Mouse (Mus musculus): ENCODE measurements around the gene Gm15107. TPM values are rescaled to one million over a fixed set of nuclear protein-coding genes. Genes with fewer than 3 reads are reported as not detected.
"Not testable (repeated sequence)": the region's sequence is repeated elsewhere in the genome, so short reads cannot be mapped to it uniquely, and the experiment has no call there.

Gm15107 gene
- polyA plus RNA-seq (2015; fragmentation: Nextera tagmentation; extraction: Ambion mirVana) = not detected in 2 replicates

DNA sequence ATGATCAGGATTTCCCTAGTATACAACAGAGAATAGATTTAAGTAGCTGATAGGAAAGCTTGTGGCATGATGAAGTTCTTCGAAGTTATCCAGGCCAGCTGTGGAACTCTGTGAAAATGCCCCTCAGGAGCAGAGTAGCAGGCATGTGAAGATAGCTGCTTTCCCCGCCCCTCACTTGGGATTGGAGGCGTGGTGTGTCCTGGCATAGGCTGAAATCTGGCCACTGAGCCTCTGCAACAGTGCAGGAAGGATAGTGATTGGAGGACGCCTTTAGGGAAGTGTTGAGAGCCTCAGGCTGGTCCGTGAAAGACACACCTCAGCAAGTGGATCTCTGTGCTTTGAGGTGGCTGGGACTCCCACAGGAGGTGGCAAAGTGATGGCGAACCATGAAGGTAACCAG, at the start of gene Gm15107:
Gene Gm15107 (plus strand): TSS at position 301 of the 400 bp plus-strand sequence.
- not testable (repeated sequence) for H3K4me1 ChIP-seq; H3K36me3 ChIP-seq; H3K9ac ChIP-seq; ATAC-seq (ENCODE audit: borderline replicate concordance, extremely low read depth, low FRiP score, low TSS enrichment); H3K4me2 ChIP-seq; H3K27me3 ChIP-seq; H3K4me3 ChIP-seq; H3K9me3 ChIP-seq; H3K27ac ChIP-seq
- WGBS = 100% methylated on average over 1 of the region's 6 CpGs

Other genes with a start within 250 kb of the Gm15107 start
- gene Gm15080, start 187.7 kb upstream of the Gm15107 start, polyA plus RNA-seq (2015; fragmentation: Nextera tagmentation; extraction: Ambion mirVana) = not detected in 2 replicates

Data from lung, embryonic 15.5 days (tissue).